Mouse (Mus musculus) intestine, embryonic 16.5 days (tissue): ENCODE results near the gene Sh2d4b. TPM values are rescaled to one million over a fixed set of nuclear protein-coding genes. Genes with fewer than 3 reads are reported as not detected.

ENCODE experiments used
- ATAC-seq: fragments of 200-750 bp; cut with Nextera tagmentation; 2 replicates; pipeline ENCODE4 v1.8.0; 2017; ENCODE audit warnings: moderate TSS enrichment, moderate library complexity
- H3K27ac ChIP-seq: fragments of 300-500 bp; sonication (generic); 2 replicates; pipeline ENCODE4 v1.5.1; 2014; ENCODE audit warnings: mild to moderate bottlenecking, low read length
- H3K27me3 ChIP-seq: fragments of 300-500 bp; sonication (generic); replicated peaks from 2 replicates; pipeline ENCODE4 v1.6.1; 2014; ENCODE audit warnings: low read length, control low read depth, mixed read lengths; ENCODE audit not compliant: control insufficient read depth, insufficient read depth
- H3K36me3 ChIP-seq: fragments of 300-500 bp; sonication (generic); 2 replicates; pipeline ENCODE4 v1.6.1; 2014; ENCODE audit warnings: low read length, control low read depth; ENCODE audit not compliant: control insufficient read depth, insufficient read depth
- H3K4me1 ChIP-seq: fragments of 300-500 bp; sonication (generic); 2 replicates; pipeline ENCODE4 v1.6.1; 2014; ENCODE audit warnings: low read length, control low read depth, mixed read lengths; ENCODE audit not compliant: control insufficient read depth, insufficient read depth
- H3K4me2 ChIP-seq: fragments of 300-500 bp; sonication (generic); 2 replicates; pipeline ENCODE4 v1.6.1; 2014; ENCODE audit warnings: low read depth, low read length, control low read depth
- H3K4me3 ChIP-seq: fragments of 300-500 bp; sonication (generic); 2 replicates; pipeline ENCODE4 v1.5.1; 2014; ENCODE audit warnings: mild to moderate bottlenecking, low read length
- H3K9ac ChIP-seq: fragments of 300-500 bp; sonication (generic); 2 replicates; pipeline ENCODE4 v1.6.1; 2014; ENCODE audit warnings: low read depth, low read length
- H3K9me3 ChIP-seq: fragments of 300-500 bp; sonication (generic); 2 replicates; pipeline ENCODE4 v1.6.1; 2016; ENCODE audit warnings: low read length, control low read depth; ENCODE audit not compliant: control insufficient read depth
- WGBS: fragments of 180-500 bp; shearing (Covaris S2); extraction: QIAGEN DNeasy Blood & Tissue Kit; methylation state at CpG from one replicate; pipeline ENCODE4 v1.1.7; 2014; 5-methylcytosine and 5-hydroxymethylcytosine counted together
- polyA plus RNA-seq: library from polyadenylated mRNA; unstranded; fragments of >200 nt; fragmentation: Nextera tagmentation; extraction: Ambion mirVana; gene quantifications from 2 replicates; pipeline ENCODE4 v1.2.1, GENCODE M21; 2015

The Sh2d4b gene
- polyA plus RNA-seq, 1 experiment from 2014 or later = 0.13 TPM

- H3K4me2 ChIP-seq = no peak overlapping the region
- H3K27ac ChIP-seq = no peak overlapping the region; the same call in 1 of the 2 replicates
- no peaks in the 10 kb centered on the region for H3K27me3 ChIP-seq
- H3K9ac ChIP-seq = no peak overlapping the region
- WGBS = 85% methylated on average over 2 of the region's 2 CpGs
- no peak for ATAC-seq
- no peak overlapping the region for H3K4me3 ChIP-seq
- H3K36me3 ChIP-seq = no peaks in the 10 kb centered on the region
- H3K4me1 ChIP-seq = peaks cover 53% of the 10 kb centered on the region
- no peaks in the 10 kb centered on the region for H3K9me3 ChIP-seq
Measured at GRCm38 (mm10) chr14:40929943-40930342, 36.9 kb upstream of the Sh2d4b start.

DNA sequence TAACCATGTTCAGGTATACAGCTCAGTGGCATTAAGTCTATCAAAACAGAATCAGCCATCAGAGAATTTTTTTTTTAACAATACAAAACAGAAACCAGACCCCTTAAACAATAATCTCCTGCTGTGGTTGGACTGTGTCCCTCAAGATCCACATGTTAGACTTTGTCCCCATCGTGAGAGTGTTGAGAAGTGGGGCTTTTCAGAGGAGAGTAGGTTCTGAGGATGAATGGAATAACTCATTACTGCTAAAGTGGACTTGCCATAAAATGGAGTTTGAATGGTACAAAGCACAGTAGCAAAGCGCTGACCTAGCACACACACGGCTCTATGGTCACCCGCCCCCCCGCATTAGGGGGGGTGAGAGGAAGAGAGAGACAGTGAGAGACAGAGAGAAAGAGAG is 35.8 kb upstream of the Sh2d4b start:
- H3K4me2 ChIP-seq = no peak overlapping the region
- H3K27me3 ChIP-seq = no peaks in the 10 kb centered on the region
- no peaks in the 10 kb centered on the region for H3K36me3 ChIP-seq
- H3K4me3 ChIP-seq = no peak overlapping the region
- no peak for ATAC-seq
- peak overlapping the region; percentile 12 for H3K27ac ChIP-seq
- peaks cover 57% of the 10 kb centered on the region for H3K4me1 ChIP-seq
- H3K9me3 ChIP-seq = no peaks in the 10 kb centered on the region
- 65% methylated on average over 5 of the region's 5 CpGs for WGBS
- H3K9ac ChIP-seq = no peak overlapping the region

DNA sequence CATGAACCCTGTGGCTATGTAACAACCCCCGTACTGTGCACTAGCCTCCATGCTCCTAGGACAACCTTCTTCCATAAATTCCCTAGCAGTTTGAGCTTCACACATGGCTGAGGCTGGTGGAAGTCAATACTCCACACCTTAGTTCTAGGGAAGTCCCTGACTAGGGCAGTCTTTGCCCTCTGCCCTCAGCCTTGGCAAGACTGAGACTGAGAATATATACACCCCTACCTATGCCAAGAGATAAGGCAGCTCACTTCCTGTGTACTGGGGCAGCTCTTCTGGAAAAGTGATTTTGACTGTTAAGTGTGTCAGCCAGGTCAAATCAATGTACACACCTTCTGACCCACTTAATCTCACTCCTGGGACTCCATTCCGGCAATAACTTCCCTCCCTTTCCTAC is 34.0 kb upstream of the Sh2d4b start:
- Histone ChIP-seq H3K36me3 (no peaks in the 10 kb centered on the region), H3K9ac (no peak overlapping the region), H3K9me3 (no peaks in the 10 kb centered on the region), H3K4me1 (peaks cover 52% of the 10 kb centered on the region), H3K4me2 (no peak overlapping the region), H3K27me3 (no peaks in the 10 kb centered on the region), H3K4me3 (no peak overlapping the region), H3K27ac (peak overlapping the region; percentile 12)
- peak; percentile 91 for ATAC-seq
- WGBS = 47% methylated on average over 2 of the region's 2 CpGs

DNA sequence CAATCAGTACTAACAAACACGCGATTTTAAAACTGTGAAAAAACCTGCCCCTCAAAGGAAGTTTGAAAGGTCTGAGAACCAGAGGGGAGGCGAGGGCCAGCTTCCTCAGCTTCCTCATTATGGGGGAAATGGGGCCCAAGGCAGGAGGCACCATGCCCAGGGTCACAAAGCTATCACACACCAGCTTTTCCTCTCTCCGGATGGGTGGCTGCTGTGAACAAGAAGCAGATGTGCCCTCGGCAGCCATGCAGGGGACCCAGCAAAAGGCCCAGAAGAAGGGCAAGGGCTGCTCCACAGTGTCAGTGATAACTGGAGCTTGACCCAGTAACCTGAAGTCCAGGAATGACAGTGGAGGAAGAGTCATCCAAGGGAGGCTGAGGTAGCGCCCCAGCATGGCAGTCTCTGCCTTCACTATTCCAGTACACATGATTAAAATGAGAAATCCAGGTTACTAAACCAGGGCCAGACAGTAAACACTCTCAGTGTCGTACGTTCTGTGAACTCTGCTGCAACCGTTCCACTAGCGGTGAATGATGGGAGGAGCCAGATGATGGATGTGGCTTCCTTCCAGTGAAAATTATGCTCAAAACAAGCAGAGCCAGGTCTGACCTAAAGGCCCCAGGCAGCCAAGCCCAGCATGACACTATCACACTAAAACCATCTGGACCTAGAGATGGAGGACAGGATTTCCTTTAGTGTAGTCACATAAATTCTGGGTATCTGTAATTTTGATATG is 31.5 kb upstream of the Sh2d4b start:
- ATAC-seq = no peak

DNA sequence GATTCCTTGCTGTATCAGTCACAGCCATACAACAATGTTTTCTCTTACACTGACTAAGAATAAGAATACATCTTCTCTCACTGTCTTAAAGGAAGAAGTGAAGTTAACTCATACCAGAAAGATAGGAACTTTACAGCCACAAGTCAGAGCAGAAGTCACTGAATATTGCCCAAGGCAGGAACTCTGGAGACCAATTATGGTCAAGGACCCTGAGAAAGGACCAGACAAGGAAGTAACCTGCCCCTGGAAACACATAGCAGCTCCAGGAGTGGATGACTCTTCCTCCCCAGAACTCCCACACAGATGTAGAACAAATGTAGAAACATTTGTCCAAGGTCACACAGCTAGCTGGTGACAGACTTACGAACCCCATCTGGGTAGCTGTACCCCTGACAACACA is 28.2 kb upstream of the Sh2d4b start:
- H3K27ac ChIP-seq = no peak overlapping the region
- WGBS = 84% methylated on average over 1 of the region's 1 CpGs
- H3K4me3 ChIP-seq = no peak overlapping the region
- H3K9ac ChIP-seq = no peak overlapping the region
- ATAC-seq = no peak
- H3K36me3 ChIP-seq = no peaks in the 10 kb centered on the region
- H3K4me2 ChIP-seq = no peak overlapping the region
- H3K4me1 ChIP-seq = peaks cover 14% of the 10 kb centered on the region
- no peaks in the 10 kb centered on the region for H3K9me3 ChIP-seq
- no peaks in the 10 kb centered on the region for H3K27me3 ChIP-seq

More for the DNA sequence above, 31.5 kb upstream of the Sh2d4b start:
- H3K27ac ChIP-seq = peak overlapping the region; percentile 48
- peaks cover 30% of the 10 kb centered on the region for H3K4me1 ChIP-seq
- no peak overlapping the region for H3K4me2 ChIP-seq
- WGBS = 50% methylated on average over 10 of the region's 10 CpGs
- H3K36me3 ChIP-seq = no peaks in the 10 kb centered on the region
- no peak overlapping the region for H3K4me3 ChIP-seq
- no peaks in the 10 kb centered on the region for H3K27me3 ChIP-seq
- H3K9me3 ChIP-seq = no peaks in the 10 kb centered on the region
- no peak overlapping the region for H3K9ac ChIP-seq

DNA sequence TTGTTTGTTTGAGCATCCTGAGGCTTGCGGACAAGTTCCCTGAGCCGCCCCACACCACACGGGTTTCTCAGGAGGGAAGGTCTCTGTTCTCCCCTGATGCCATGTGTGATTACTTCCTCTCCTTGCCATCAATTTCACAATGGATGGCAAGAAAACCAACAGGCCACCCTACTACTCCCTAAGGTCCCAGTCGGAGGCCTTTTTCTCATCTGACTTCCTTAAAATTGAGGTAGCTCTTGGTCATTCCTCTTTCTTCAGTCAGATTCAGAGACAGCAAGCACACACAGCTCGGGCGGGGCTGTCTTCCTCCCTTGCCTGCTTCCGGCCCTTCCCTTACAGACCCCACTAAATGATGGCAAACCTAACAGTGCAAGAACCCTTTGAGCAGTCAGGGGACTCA is 26.5 kb upstream of the Sh2d4b start:
- Histone ChIP-seq H3K4me3 (no peak overlapping the region), H3K27ac (no peak overlapping the region), H3K36me3 (no peaks in the 10 kb centered on the region), H3K27me3 (no peaks in the 10 kb centered on the region), H3K9ac (no peak overlapping the region), H3K9me3 (no peaks in the 10 kb centered on the region), H3K4me1 (peaks cover 24% of the 10 kb centered on the region), H3K4me2 (no peak overlapping the region)
- 83% methylated on average over 7 of the region's 7 CpGs for WGBS
- ATAC-seq = no peak

DNA sequence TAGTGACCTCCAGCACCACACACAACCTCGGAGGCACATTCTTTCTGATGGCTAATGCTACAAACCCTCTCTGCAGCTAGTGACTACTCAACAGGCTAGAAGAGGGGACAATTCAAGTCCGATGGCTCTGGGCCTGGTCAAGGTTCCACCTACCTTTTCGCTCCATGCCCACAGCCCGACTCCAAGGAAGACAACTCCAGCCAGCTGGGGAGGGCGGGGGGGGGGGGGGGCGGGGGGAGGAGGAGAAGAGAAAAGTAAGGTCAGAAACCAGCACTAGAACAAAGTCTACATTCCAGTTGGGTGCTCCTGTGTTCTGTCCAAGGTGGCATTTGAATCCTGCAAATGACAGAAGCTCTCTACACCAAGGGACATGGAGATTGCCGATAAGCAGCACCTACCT is 25.4 kb upstream of the Sh2d4b start:
- WGBS = 85% methylated on average over 5 of the region's 7 CpGs
- no peak for ATAC-seq
- Histone ChIP-seq H3K9ac (no peak overlapping the region), H3K27me3 (no peaks in the 10 kb centered on the region), H3K4me1 (peaks cover 24% of the 10 kb centered on the region), H3K36me3 (peaks cover 9% of the 10 kb centered on the region; the same call in 1 of the 2 replicates), H3K9me3 (no peaks in the 10 kb centered on the region), H3K4me2 (no peak overlapping the region), H3K27ac (no peak overlapping the region), H3K4me3 (no peak overlapping the region)

DNA sequence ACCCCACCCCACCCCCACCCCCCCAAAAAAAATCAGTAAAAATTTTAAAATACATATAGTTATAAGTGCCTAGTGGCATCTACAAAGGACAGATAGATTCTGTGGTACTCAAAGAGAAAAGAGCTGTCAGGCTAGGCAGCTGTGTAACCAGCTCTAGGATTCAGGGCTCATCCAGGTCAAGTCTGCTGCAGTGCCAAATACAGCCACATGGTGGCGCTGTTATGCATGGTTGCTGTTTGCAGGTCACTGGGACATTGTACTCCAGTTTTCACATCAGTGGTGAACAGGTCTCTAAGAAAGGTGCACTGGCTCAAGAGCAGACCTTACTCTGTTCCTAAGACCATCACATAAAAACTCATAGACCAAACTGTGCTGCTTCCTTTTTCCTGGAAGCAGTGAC is 24.6 kb upstream of the Sh2d4b start:
- 0% methylated on average over 1 of the region's 1 CpGs for WGBS
- no peak overlapping the region for H3K9ac ChIP-seq
- H3K27me3 ChIP-seq = no peaks in the 10 kb centered on the region
- H3K4me2 ChIP-seq = no peak overlapping the region
- no peak overlapping the region for H3K4me3 ChIP-seq
- ATAC-seq = peak; percentile 45
- no peaks in the 10 kb centered on the region for H3K9me3 ChIP-seq
- peaks cover 11% of the 10 kb centered on the region; the same call in 1 of the 2 replicates for H3K36me3 ChIP-seq
- peaks cover 24% of the 10 kb centered on the region for H3K4me1 ChIP-seq
- no peak overlapping the region for H3K27ac ChIP-seq

DNA sequence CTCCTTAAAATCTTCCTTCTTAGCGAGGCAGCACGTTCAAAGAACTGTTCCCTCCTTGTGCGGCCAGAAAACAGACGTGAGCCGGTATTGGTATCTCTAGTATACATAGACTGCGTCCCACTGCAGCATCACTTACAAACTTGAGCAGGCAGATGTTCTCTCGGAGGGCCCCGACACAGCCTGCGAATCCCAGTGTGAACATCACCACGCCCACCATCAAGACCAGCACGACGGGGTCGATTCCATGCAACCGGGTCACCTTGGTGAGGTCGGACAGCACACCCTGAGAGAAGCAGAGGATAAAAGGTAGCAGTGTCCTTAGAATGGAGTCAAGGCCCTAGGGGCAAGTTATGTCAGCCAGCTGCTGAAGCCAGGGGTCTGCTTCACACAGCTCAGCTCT is 23.6 kb upstream of the Sh2d4b start:
- Histone ChIP-seq H3K9me3 (no peaks in the 10 kb centered on the region), H3K36me3 (peaks cover 11% of the 10 kb centered on the region; the same call in 1 of the 2 replicates), H3K9ac (no peak overlapping the region), H3K4me2 (no peak overlapping the region), H3K27me3 (no peaks in the 10 kb centered on the region), H3K4me3 (no peak overlapping the region), H3K4me1 (peaks cover 24% of the 10 kb centered on the region), H3K27ac (no peak overlapping the region)
- no peak for ATAC-seq
- 88% methylated on average over 15 of the region's 15 CpGs for WGBS
